Mouse (Mus musculus) cerebellum, adult 2 months (tissue): ENCODE measurements at regions not wholly inside any gene's neighbourhood (a gene's known extent, or its start where the extent isn't known, plus 50 kb on each side); places are given as distances from the start of the nearest gene placed in this dataset.
"Not testable (repeated sequence)": the region's sequence is repeated elsewhere in the genome, so short reads cannot be mapped to it uniquely, and the experiment has no call there.

Experiments used
- CTCF ChIP-seq: fragments of 200-500 bp; IDR thresholded peaks from 2 replicates; pipeline ENCODE4 v1.5.1; 2011; ENCODE audit warnings: low read depth, mild to moderate bottlenecking, control low read depth, low read length, moderate library complexity, borderline replicate concordance; ENCODE audit not compliant: insufficient read depth
- POLR2A ChIP-seq: fragments of 200-500 bp; IDR thresholded peaks from 2 replicates; pipeline ENCODE4 v1.6.1; 2011; ENCODE audit warnings: low read length, control low read depth, borderline replicate concordance; ENCODE audit not compliant: insufficient read depth

- TF ChIP-seq POLR2A, CTCF: not testable (repeated sequence)
These were observed 227.4 kb downstream of the Gm15319 start for GRCm38 (mm10) chr8:20135626-20136025.
